ENCODE assay signal across 9 mouse cellular contexts in the genomic region with DNA sequence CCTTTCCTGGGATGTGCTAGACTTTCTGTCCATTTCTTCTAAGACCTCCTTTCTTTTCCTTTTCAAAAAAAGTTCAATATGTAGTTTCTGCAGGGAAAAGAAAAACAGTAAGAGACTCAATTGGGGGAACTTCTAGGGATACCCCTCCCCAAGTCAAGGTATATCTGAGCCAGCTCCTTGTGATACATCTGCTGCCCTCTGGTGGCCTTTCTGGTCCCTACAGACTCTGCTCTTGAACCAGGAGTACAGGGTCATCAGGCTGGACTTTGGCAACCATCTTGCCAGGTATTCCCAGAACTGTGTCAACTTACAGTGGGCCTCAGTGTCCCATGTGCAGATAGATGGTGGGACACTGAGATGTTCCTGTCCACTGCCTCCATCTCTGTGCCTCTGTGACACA.
A peak's percentile ranks its signal among the peaks of the same experiment; 100 is the strongest.
DNase-seq lines count a peak whose midpoint lies in the region; TF ChIP-seq lines count a peak whose summit lies in the region.
"Had no signal": no experiment of that assay in that cellular context is flagged by ENCODE, and none has a peak within 500 bp of the region (broad histone marks: within the 10 kb centered on the region; RNA-seq: fewer than 3 reads in every experiment).

No protein-coding gene starts in this region.

- peak; percentile 12 to 64 for DNase-seq in adrenal gland, adult (ENCODE audit: inconsistent age in 2 of 2, low spot score in 1 of 2)
- no peak for DNase-seq in adrenal gland, adult 8-10 months
- DNase-seq in left cerebral cortex, adult 18-20 months (ENCODE audit: low spot score in 2 of 2) = peak; percentile 8 to 63
- DNase-seq in left cerebral cortex, adult 8-10 months (ENCODE audit: low spot score in 2 of 2) = no peak
- peak; percentile 30 for DNase-seq in Muller cell, postnatal 12 days (ENCODE audit: inconsistent ontology term)
- peak; percentile 71 for DNase-seq in limb, embryonic 10.5 days (ENCODE audit: low spot score)
- DNase-seq in thymus, postnatal 25 days = peak; percentile 4

- H3K9me3 ChIP-seq in limb, embryonic 10.5 days (replicated peaks) = no peaks in the 10 kb centered on the region
- H3K9me3 ChIP-seq: midbrain, embryonic 12.5 days had no signal

- peak; percentile 14; the same call in 1 of the 2 replicates for TF ChIP-seq CTCF in embryonic fibroblast, embryonic 13.5 days (IDR thresholded peaks at IDR 0.05; ENCODE audit: borderline replicate concordance, insufficient read depth, low read length)

- no peaks in the 10 kb centered on the region for H3K36me3 ChIP-seq in limb, embryonic 10.5 days
- H3K36me3 ChIP-seq: midbrain, embryonic 12.5 days had no signal

- H3K27ac ChIP-seq in embryonic fibroblast, embryonic 13.5 days (ENCODE audit: insufficient read depth, low read length) = no peak overlapping the region
- no peak overlapping the region for H3K27ac ChIP-seq in limb, embryonic 10.5 days
- H3K27ac ChIP-seq: midbrain, embryonic 12.5 days had no signal

- no peaks in the 10 kb centered on the region for H3K27me3 ChIP-seq in limb, embryonic 10.5 days (ENCODE audit: low read depth, poor library complexity, severe bottlenecking)
- H3K27me3 ChIP-seq: midbrain, embryonic 12.5 days had no signal

- no peak overlapping the region for H3K4me3 ChIP-seq in embryonic fibroblast, embryonic 13.5 days (ENCODE audit: insufficient read depth, low read length)
- H3K4me3 ChIP-seq in limb, embryonic 10.5 days = no peak overlapping the region
- H3K4me3 ChIP-seq: midbrain, embryonic 12.5 days had no signal

- TF ChIP-seq POLR2A in embryonic fibroblast, embryonic 13.5 days (IDR thresholded peaks at IDR 0.05; ENCODE audit: low read depth, low read length) = no peak

- H3K4me1 ChIP-seq in embryonic fibroblast, embryonic 13.5 days (ENCODE audit: control insufficient read depth, insufficient read depth, low read length) = no peaks in the 10 kb centered on the region
- H3K4me1 ChIP-seq in limb, embryonic 10.5 days = no peaks in the 10 kb centered on the region
- H3K4me1 ChIP-seq: midbrain, embryonic 12.5 days had no signal

Comparison
In these comparisons a context has a peak if more than half of its experiments do, and no peak if none do; other contexts are left out.
1. DNase-seq: peak in adrenal gland, adult (2 of 2), left cerebral cortex, adult 18-20 months (2 of 2), Muller cell, postnatal 12 days (single experiment), limb, embryonic 10.5 days (single experiment) and thymus, postnatal 25 days (single experiment); none in adrenal gland, adult 8-10 months (single experiment) and left cerebral cortex, adult 8-10 months (0 of 2).